Mouse (Mus musculus) mesoderm, embryonic 11.5 days (tissue): ENCODE measurements around the gene Serpina7.

ENCODE experiments used
- DNase-seq: peaks from one replicate; pipeline ENCODE4 v3.0.0-alpha.2; 2012; ENCODE audit warnings: low read depth, low spot score

Gene Serpina7

GRCm38 (mm10) chrX:139085077-139085476, at the start of gene Serpina7:
Gene Serpina7, minus strand, starts transcription at chrX:139085236.
- DNase-seq = no peak

- no peak for DNase-seq
These were observed 49.0 kb upstream of the Serpina7 start for GRCm38 (mm10) chrX:139134031-139134430.

GRCm38 (mm10) chrX:139097197-139097596, 12.2 kb upstream of the Serpina7 start:
- DNase-seq = no peak

DNA sequence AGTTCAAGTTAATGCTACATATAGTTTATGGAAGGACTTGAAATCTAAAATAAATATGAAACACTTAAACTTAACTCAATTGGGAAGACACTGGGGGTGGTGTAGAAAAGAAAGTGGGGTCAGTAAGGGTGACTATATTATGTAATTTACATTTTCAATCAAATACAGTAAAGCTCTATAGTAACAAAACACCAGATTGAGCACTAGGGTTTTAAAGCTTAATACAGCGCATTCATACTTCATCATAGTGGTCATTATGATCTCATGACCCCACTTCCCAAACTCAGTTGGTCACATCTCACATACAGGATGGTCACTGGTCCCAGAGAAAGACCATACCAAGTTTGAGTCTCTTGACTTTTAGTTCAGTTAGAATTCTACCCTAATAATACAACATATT, 907 bp upstream of the Serpina7 start, which contains the start of gene 4930513O06Rik:
Gene 4930513O06Rik (plus strand): TSS at position 301 of the 400 bp plus-strand sequence.
- DNase-seq = no peak

DNA sequence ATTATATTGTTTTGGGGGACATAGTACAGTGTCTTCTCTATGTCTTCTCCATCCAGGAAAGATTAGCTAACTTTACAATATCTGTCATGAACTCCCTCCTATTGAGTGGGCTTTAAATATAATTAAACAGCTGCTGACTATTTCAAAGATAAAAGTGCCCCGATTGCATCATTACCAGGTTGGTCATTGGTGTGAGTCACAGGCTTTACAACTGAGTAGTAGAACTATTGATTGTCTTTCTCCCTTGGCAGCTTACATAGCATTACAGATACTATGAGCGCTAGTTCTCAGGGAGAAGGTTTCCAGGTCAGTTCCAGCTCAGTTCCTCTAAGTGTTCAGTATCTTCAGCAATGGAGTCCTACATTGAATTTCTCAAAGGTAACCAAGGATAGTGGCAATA, 6.5 kb downstream of the Serpina7 start:
- no peak for DNase-seq

- no peak for DNase-seq
These were observed 21.0 kb downstream of the Serpina7 start for GRCm38 (mm10) chrX:139064078-139064477.

- DNase-seq = no peak
These were observed 31.9 kb downstream of the Serpina7 start for GRCm38 (mm10) chrX:139053149-139053548.

- no peak for DNase-seq
These were observed 33.1 kb downstream of the Serpina7 start for GRCm38 (mm10) chrX:139051976-139052375.

GRCm38 (mm10) chrX:139041148-139041547, 43.9 kb downstream of the Serpina7 start:
- no peak for DNase-seq

DNA sequence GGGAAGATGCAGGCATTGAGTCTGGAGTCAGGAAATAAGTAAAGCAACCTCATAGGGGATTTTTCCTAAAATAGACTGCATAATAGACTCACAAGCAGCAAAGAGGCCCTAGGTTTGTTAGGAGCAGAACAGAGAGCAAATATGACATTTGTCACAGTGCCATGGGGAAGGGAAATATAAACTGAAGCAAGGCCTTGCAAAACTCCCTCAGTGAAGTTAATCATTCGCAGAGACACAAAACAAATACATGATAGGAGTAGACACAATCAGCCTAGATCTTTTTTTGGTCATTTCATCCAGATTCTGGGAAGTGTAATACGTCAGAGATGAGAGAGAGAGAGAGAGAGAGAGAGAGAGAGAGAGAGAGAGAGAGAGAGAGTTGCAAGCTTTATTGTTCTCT, 45.7 kb downstream of the Serpina7 start:
- DNase-seq = no peak

DNA sequence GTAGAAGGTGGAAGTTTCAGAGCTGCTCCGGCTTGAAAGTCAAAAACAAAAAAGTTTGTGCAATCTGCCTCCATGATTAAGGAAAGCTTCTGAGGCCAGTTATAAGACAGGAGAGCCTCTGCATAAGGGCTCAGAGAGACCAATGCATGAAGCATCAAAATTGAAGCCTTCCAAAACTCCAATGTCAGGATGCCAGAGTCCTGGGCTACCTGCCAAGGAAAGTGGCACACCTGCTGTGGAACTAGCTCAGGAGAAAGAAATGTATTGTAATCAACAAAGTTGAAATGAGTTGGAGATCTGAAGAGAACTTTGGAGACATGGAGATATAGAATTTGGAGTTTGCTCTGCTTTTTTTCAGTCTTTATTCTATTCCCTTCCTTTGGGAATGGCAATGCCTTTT, 47.4 kb downstream of the Serpina7 start:
- no peak for DNase-seq
